Mouse (Mus musculus) C2C12 (cell line): ENCODE data around the gene Sox11.

Experiments
- CEBPB ChIP-seq: IDR thresholded peaks from one replicate; pipeline ENCODE4 v1.6.1; 2011; ENCODE audit warnings: low read depth, mild to moderate bottlenecking, control low read depth, moderate library complexity
- CTCF ChIP-seq: IDR thresholded peaks from one replicate; pipeline ENCODE4 v1.5.1; 2011; ENCODE audit not compliant: control insufficient read depth, insufficient read depth, insufficient read length
- FOSL1 ChIP-seq: IDR thresholded peaks from one replicate; pipeline ENCODE4 v1.8.0; 2011; ENCODE audit warnings: mild to moderate bottlenecking, low read length; ENCODE audit not compliant: poor library complexity, insufficient read depth, severe bottlenecking
- MAX ChIP-seq: IDR thresholded peaks from one replicate; pipeline ENCODE4 v1.6.1; 2011; ENCODE audit warnings: mild to moderate bottlenecking, control low read depth
- MYOD1 ChIP-seq: IDR thresholded peaks from one replicate; pipeline ENCODE4 v1.6.1; 2011; ENCODE audit warnings: low read depth; ENCODE audit not compliant: control insufficient read depth, insufficient read length
- MYOG ChIP-seq: IDR thresholded peaks from one replicate; pipeline ENCODE4 v1.6.1; 2011; ENCODE audit not compliant: control insufficient read depth, insufficient read length; ENCODE audit errors: extremely low read depth
- USF1 ChIP-seq: IDR thresholded peaks from one replicate; pipeline ENCODE4 v1.6.1; 2011; ENCODE audit warnings: low read depth, mild to moderate bottlenecking, control low read depth, moderate library complexity

DNA sequence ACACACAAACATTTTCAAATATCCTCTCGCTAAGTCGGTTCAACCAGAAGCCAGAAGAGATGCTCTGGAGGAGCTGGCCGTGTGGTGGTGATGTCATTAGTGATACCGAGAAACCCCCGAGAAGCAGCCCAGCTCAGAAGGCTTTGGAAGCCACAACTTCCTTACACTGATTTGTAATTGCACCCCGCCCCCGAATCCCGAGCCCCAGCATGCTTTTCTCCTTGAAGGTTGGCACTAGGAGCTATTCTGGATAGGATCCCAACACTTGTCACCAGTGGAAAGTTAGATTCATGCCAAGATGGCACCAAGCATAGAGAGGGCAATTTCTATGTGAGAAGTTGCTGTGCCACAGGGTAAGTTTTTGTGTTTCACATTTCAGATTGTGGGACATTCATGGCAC is 29.4 kb downstream of the Sox11 start:
- TF ChIP-seq CTCF (no peak), FOSL1 (no peak), USF1 (no peak), MAX (no peak), CEBPB (no peak), MYOG (no peak), MYOD1 (no peak)
